Mouse (Mus musculus) embryonic facial prominence, embryonic 11.5 days (tissue): ENCODE results near the gene Nrxn1. TPM values are rescaled to one million over a fixed set of nuclear protein-coding genes. Genes with fewer than 3 reads are reported as not detected.
"Not testable (repeated sequence)": the region's sequence is repeated elsewhere in the genome, so short reads cannot be mapped to it uniquely, and the experiment has no call there.

ENCODE experiments used
- ATAC-seq: fragments of 200-750 bp; cut with Nextera tagmentation; replicated peaks from 2 replicates; pipeline ENCODE4 v1.8.0; 2017; ENCODE audit warnings: low read depth; ENCODE audit not compliant: insufficient number of reproducible peaks, low FRiP score, low TSS enrichment
- DNase-seq: peaks from one replicate; pipeline ENCODE4 v3.0.0-alpha.2; 2015; ENCODE audit warnings: low spot score
- H3K27ac ChIP-seq: fragments of 300-500 bp; sonication (generic); replicated peaks from 2 replicates; pipeline ENCODE4 v1.5.1; 2014; ENCODE audit warnings: mild to moderate bottlenecking, low read depth, low read length, control low read depth
- H3K27me3 ChIP-seq: fragments of 300-500 bp; sonication (generic); 2 replicates; pipeline ENCODE4 v1.6.1; 2014; ENCODE audit warnings: mild to moderate bottlenecking, low read length, moderate library complexity, mixed read lengths; ENCODE audit not compliant: control insufficient read depth, insufficient read depth
- H3K36me3 ChIP-seq: fragments of 300-500 bp; sonication (generic); replicated peaks from 2 replicates; pipeline ENCODE4 v1.6.1; 2014; ENCODE audit warnings: low read depth, mild to moderate bottlenecking, low read length, moderate library complexity, mixed read lengths; ENCODE audit not compliant: control insufficient read depth, insufficient read depth
- H3K4me1 ChIP-seq: fragments of 300-500 bp; sonication (generic); 2 replicates; pipeline ENCODE4 v1.6.1; 2014; ENCODE audit warnings: low read length, mixed read lengths; ENCODE audit not compliant: control insufficient read depth, insufficient read depth
- H3K4me2 ChIP-seq: fragments of 300-500 bp; sonication (generic); 2 replicates; pipeline ENCODE4 v1.6.1; 2014; ENCODE audit warnings: low read depth, mild to moderate bottlenecking, control low read depth, low read length, moderate library complexity
- H3K4me3 ChIP-seq: fragments of 300-500 bp; sonication (generic); 2 replicates; pipeline ENCODE4 v1.5.1; 2014; ENCODE audit warnings: low read depth, low read length, control low read depth
- H3K9ac ChIP-seq: fragments of 300-500 bp; sonication (generic); replicated peaks from 2 replicates; pipeline ENCODE4 v1.6.1; 2014; ENCODE audit warnings: mild to moderate bottlenecking, control low read depth, low read length
- H3K9me3 ChIP-seq: fragments of 300-500 bp; sonication (generic); replicated peaks from 2 replicates; pipeline ENCODE4 v1.6.1; 2016; ENCODE audit warnings: mild to moderate bottlenecking, low read length, inconsistent platforms, mixed read lengths; ENCODE audit not compliant: control insufficient read depth
- WGBS: fragments of 180-500 bp; shearing (Covaris S2); extraction: QIAGEN DNeasy Blood & Tissue Kit; methylation state at CpG from one replicate; pipeline ENCODE4 v1.1.7; 2014; 5-methylcytosine and 5-hydroxymethylcytosine counted together
- polyA plus RNA-seq: library from polyadenylated mRNA; unstranded; fragments of >200 nt; fragmentation: Nextera tagmentation; extraction: Ambion mirVana; gene quantifications from 2 replicates; pipeline ENCODE4 v1.2.1, GENCODE M21; 2014

Nrxn1 gene
- polyA plus RNA-seq, 1 experiment from 2014 or later = 4.6 TPM

GRCm38 (mm10) chr17:90550415-90550814 is 542.5 kb downstream of the Nrxn1 start:
- WGBS = 87% methylated on average over 4 of the region's 4 CpGs
- Histone ChIP-seq H3K27ac (no peak overlapping the region), H3K36me3 (no peaks in the 10 kb centered on the region), H3K4me1 (no peaks in the 10 kb centered on the region), H3K4me2 (no peak overlapping the region), H3K4me3 (no peak overlapping the region), H3K9ac (no peak overlapping the region), H3K9me3 (no peaks in the 10 kb centered on the region), H3K27me3 (no peaks in the 10 kb centered on the region)
- no peak for ATAC-seq
- DNase-seq = no peak

DNA sequence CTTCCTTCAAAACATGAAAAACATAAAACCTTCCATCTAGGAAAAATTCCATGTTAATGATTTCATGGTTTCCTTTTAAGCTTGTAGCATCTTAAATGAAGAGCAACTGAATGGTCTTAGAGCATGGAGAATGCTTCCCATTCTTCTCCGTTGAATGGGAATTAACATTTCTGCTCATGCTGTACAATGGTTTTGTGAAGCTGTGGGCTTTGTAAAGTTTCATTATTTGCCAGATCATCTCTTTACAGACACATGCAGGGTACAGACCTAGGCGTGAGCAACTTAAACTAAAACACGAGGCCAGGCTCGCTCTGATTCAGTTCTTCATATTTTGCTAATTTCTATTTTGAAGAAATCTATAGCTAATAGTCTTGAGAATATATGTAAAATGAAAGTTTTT is 546.1 kb downstream of the Nrxn1 start:
- no peak for ATAC-seq
- no peaks in the 10 kb centered on the region for H3K9me3 ChIP-seq
- DNase-seq = no peak

GRCm38 (mm10) chr17:90544639-90545259 is 548.1 kb downstream of the Nrxn1 start:
- no peaks in the 10 kb centered on the region for H3K36me3 ChIP-seq
- ATAC-seq (0 out of 2 replicates have a peak, but pooled peaks have one; percentile 23), DNase-seq (no peak)
- 66% methylated on average over 8 of the region's 8 CpGs for WGBS
- no peak overlapping the region for H3K27ac ChIP-seq
- H3K4me2 ChIP-seq = no peak overlapping the region
- no peaks in the 10 kb centered on the region for H3K9me3 ChIP-seq
- no peak overlapping the region for H3K9ac ChIP-seq
- H3K27me3 ChIP-seq = no peaks in the 10 kb centered on the region
- H3K4me3 ChIP-seq = no peak overlapping the region
- no peaks in the 10 kb centered on the region for H3K4me1 ChIP-seq

More for the DNA sequence above, 546.1 kb downstream of the Nrxn1 start:
- H3K4me3 ChIP-seq = no peak overlapping the region
- no peak overlapping the region for H3K27ac ChIP-seq
- WGBS = 78% methylated on average over 4 of the region's 4 CpGs
- no peaks in the 10 kb centered on the region for H3K27me3 ChIP-seq
- no peaks in the 10 kb centered on the region for H3K36me3 ChIP-seq
- H3K4me2 ChIP-seq = no peak overlapping the region
- H3K9ac ChIP-seq = no peak overlapping the region
- no peaks in the 10 kb centered on the region for H3K4me1 ChIP-seq

GRCm38 (mm10) chr17:90543986-90544638 is 548.8 kb downstream of the Nrxn1 start:
- no peak for ATAC-seq
- H3K9ac ChIP-seq = no peak overlapping the region
- WGBS = 57% methylated on average over 4 of the region's 4 CpGs
- H3K4me1 ChIP-seq = no peaks in the 10 kb centered on the region
- H3K9me3 ChIP-seq = no peaks in the 10 kb centered on the region
- H3K4me3 ChIP-seq = no peak overlapping the region
- H3K4me2 ChIP-seq = no peak overlapping the region
- H3K36me3 ChIP-seq = no peaks in the 10 kb centered on the region
- DNase-seq = no peak
- H3K27me3 ChIP-seq = no peaks in the 10 kb centered on the region
- H3K27ac ChIP-seq = no peak overlapping the region

- no peaks in the 10 kb centered on the region for H3K27me3 ChIP-seq
- WGBS = 86% methylated on average over 2 of the region's 2 CpGs
- H3K27ac ChIP-seq = no peak overlapping the region
- H3K4me2 ChIP-seq = no peak overlapping the region
- H3K9me3 ChIP-seq = no peaks in the 10 kb centered on the region
- H3K36me3 ChIP-seq = no peaks in the 10 kb centered on the region
- ATAC-seq = no peak
- no peak for DNase-seq
- no peaks in the 10 kb centered on the region for H3K4me1 ChIP-seq
- no peak overlapping the region for H3K9ac ChIP-seq
- H3K4me3 ChIP-seq = no peak overlapping the region
These were observed 561.4 kb downstream of the Nrxn1 start for GRCm38 (mm10) chr17:90531443-90531842.

DNA sequence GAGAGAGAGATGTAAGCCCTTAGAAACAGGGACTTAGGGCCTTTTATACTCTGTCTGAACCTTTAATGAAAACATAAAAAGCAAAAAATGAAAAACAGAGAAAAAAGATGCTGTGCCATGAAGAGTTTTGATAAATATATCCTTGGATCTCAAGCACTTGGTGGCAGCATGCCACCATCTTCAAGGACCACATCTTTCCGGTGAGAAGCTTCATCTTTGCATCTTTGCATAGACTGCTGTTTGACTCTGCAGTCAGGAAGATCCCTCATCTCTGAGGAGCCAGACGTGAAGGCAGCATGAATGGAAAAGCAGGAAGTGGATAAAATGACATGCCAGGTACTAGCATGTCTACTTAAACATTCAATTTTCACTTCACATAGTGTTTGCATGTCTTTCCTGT is 586.8 kb downstream of the Nrxn1 start:
- DNase-seq (no peak), ATAC-seq (no peak)
- Histone ChIP-seq H3K4me3 (no peak overlapping the region), H3K27me3 (no peaks in the 10 kb centered on the region), H3K4me1 (no peaks in the 10 kb centered on the region), H3K9ac (no peak overlapping the region), H3K27ac (no peak overlapping the region), H3K9me3 (no peaks in the 10 kb centered on the region), H3K4me2 (no peak overlapping the region), H3K36me3 (no peaks in the 10 kb centered on the region)
- 77% methylated on average over 2 of the region's 2 CpGs for WGBS

DNA sequence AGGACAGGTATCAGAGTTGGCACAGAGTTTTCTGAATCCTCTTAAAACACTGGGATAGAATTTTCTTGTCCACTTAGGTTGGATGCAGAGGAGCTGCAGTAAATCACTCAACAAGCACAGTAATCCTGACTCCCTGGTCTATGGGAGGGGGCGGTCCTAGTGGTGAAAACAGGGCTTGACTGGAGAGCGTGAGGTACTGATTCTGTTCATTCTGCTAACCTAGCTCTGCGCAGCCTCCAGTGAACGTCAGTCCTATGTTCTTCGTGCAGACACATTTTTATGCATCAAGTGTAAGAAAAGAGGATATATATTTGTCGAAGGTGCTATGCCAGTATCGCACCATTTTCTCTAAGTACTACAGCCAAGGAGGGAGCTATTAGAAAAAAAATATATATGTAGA is 588.9 kb downstream of the Nrxn1 start:
- not testable (repeated sequence) for H3K27ac ChIP-seq, H3K4me2 ChIP-seq, ATAC-seq, H3K36me3 ChIP-seq, H3K27me3 ChIP-seq, H3K4me3 ChIP-seq, H3K9ac ChIP-seq, H3K4me1 ChIP-seq, DNase-seq, H3K9me3 ChIP-seq
- 79% methylated on average over 7 of the region's 7 CpGs for WGBS

GRCm38 (mm10) chr17:90501023-90501675 is 591.7 kb downstream of the Nrxn1 start:
- H3K27me3 ChIP-seq = no peaks in the 10 kb centered on the region
- H3K4me1 ChIP-seq = no peaks in the 10 kb centered on the region
- DNase-seq = peak; percentile 73
- H3K9ac ChIP-seq = no peak overlapping the region
- WGBS = 55% methylated on average over 6 of the region's 6 CpGs
- no peak overlapping the region for H3K4me2 ChIP-seq
- H3K9me3 ChIP-seq = no peaks in the 10 kb centered on the region
- H3K27ac ChIP-seq = no peak overlapping the region
- H3K4me3 ChIP-seq = no peak overlapping the region
- H3K36me3 ChIP-seq = no peaks in the 10 kb centered on the region
- ATAC-seq = no peak
